Mouse (Mus musculus) brain, adult 2 months (tissue): Measurements from ENCODE around the gene Celf2.
"Not testable (repeated sequence)": the region's sequence is repeated elsewhere in the genome, so short reads cannot be mapped to it uniquely, and the experiment has no call there.

Experiments
- DNase-seq: peaks from one replicate; pipeline ENCODE4 v3.0.0; 2011; ENCODE audit warnings: low read depth, low spot score

The Celf2 gene

DNA sequence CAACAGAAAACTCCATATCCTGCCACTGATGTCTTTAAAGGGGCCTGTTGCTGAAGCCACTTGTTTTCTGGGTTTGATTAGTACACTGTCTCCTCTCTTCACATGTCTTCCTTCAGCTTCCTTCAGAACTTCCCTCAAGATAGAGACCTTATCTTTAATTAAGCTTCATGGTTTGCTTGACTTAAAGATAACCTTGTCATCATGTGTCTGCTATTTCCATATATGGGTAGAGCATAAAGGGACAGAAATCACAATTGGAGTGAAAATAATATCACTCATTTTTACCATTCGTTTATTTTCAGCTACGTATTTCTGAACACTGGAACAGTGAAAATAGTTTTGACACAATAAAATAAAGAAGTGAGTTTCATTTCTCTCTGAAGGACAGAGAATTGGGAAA is 905.0 kb downstream of the Celf2 start:
- DNase-seq = no peak

DNA sequence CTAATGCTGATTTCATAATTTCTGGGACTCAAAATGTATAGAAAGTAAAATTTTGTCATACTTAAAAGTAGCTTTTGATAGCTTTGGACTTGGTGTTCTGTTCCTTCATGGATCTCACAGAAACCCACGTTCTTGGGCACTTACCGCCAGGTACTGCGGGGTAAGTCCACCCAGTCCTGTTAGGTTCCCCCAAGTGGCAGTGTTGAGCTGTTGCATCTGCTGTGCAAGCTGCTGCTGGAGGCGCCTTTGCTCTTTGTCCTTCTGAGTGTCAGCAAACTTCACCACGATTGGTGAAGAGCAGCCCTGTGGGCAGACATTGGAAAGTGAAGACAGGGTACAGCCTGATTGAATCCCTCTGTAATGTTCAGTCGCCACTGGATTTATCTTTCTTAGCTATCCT is 905.5 kb downstream of the Celf2 start:
- DNase-seq = no peak

GRCm38 (mm10) chr2:6602163-6602562 is 907.2 kb downstream of the Celf2 start:
- no peak for DNase-seq

- no peak for DNase-seq
These were observed 910.5 kb downstream of the Celf2 start for GRCm38 (mm10) chr2:6598879-6599167.

DNA sequence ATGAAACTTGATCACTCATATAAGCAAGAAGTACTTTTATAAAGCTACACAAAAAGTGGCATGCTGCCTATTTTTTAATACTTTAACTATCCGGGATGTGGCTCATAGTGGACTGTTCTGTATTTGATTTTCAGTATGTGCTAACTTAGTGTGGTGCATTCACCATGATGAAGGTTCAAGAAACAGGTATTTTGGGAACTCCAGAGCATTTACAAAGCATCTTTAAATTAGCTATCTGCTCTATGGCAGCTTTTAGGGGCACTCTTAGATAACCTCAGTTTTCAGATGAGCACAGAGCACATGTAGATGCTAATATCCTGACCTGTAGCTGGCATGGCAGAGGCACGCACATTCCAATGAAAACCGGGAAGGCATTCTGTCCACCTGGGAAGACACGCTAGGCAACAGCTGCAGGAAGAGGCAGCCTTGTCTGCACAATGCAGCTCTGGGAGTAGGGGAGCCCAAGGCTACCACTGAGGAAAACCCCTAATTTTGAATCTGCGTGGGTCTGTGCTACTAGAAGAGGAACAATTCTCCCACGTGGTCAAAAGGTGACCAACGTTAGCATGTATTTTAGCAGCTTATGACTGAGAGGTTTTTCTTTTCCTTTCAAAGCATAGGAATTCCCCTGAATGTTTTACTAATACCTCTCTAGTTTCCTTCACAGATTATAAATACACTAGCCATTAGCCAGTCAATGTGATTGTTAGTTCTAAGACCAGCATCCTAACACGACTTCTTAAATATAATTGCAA is 911.1 kb downstream of the Celf2 start:
- no peak for DNase-seq

- DNase-seq = peak; percentile 75
These were observed 914.6 kb downstream of the Celf2 start for GRCm38 (mm10) chr2:6594736-6595135.

GRCm38 (mm10) chr2:6594160-6594559 is 915.2 kb downstream of the Celf2 start:
- peak; percentile 75 for DNase-seq

DNA sequence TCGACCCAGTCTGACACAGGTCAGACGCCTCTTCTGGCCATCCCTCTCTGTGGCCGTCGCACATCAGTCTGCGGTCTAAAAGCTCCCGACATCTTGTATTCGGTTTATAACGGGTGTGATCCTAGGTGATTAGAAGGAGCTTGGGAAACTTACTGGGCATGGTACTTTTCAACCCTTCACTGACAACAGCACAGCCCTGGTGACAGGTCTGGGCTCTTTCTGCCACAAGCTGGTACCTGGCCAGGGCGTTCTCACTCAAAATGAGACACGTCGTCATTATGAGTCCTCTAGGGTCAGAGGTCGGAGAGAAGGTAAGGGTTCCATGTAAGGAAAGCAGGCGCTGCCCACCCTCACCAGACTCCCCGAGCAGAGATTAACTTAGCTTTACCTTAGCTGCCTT is 915.6 kb downstream of the Celf2 start:
- no peak for DNase-seq

GRCm38 (mm10) chr2:6586122-6586681 is 923.2 kb downstream of the Celf2 start:
- DNase-seq = no peak

DNA sequence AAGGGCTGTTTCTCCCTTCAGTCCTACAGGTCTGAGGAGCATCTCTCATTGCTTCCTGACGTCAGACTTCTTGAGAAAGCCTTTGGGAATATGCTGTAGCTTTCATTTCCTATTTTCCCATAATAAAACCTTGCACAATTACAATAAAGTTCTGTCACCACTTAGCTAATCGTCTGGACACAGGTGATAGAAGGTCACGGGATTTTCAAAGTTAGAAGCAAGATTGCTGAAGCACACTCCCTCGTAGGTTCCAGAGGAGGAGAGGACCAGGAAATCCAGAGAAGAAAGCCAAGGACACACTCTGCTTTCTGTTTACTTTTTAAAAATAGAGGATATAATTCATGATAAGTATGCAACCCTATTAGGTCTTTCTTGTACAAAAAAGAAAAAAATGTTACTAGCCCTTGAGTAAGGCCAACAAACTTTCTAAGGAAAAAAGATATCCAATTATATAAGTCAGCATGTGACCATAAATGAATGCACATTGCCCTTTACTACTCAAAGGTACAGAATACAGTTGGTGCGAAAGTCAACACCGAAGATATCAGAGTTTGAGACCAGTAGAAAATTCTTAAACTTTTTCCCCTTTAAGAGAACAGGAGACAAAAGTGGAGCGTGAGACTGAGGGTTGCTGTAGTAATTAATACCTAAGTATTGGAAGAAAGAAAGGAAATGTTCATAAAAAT is 924.2 kb downstream of the Celf2 start:
- no peak for DNase-seq

- no peak for DNase-seq
These were observed 926.7 kb downstream of the Celf2 start for GRCm38 (mm10) chr2:6582711-6583110.

- DNase-seq = no peak
These were observed 929.3 kb downstream of the Celf2 start for GRCm38 (mm10) chr2:6580066-6580465.

GRCm38 (mm10) chr2:6575316-6575715 is 934.0 kb downstream of the Celf2 start:
- not testable (repeated sequence) for DNase-seq

DNA sequence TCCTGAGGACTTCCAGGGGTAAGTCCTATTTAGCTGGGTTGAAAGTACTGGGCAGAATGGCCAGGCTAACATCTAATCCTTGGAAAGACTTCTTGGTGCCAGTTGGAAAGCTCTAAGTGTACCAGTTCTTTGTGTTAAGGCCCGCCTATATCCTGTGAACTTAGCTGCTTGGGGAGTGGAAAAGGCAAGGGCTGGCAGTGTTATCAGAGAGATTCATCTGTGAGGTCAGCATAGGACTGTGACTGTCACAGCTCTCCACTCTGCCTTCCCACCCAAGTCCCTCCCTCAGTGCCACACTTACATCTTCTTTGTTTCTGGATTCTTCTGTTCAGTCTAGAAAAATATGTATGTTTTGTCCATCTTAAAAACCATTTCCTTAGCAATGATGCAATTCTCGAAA is 935.7 kb downstream of the Celf2 start:
- DNase-seq = no peak

GRCm38 (mm10) chr2:6572976-6573375 is 936.4 kb downstream of the Celf2 start:
- DNase-seq = no peak

DNA sequence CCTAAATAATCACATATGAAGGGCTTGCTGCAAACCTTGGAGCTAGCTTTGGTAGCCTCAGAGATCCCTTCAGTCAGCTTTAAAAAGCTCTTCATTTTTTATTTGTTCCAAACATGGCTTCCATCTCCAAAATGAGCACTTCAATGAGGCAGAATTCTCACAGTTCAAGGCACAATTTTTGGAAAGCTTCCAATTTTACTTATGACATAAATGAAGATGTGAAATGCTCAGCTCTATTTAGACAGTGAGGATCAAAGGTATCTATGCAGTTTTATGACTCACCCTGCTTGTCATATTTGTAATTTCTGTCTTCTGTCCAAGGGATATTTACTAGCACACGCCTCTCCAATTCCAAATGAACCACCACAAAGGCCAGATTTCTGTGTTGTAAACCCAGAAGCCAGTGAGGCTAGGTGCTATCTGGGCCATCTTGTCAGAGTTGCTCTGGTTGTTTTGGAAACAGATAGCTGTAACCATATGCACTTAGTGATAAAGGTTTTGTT is 940.3 kb downstream of the Celf2 start:
- peak; percentile 67 for DNase-seq

DNA sequence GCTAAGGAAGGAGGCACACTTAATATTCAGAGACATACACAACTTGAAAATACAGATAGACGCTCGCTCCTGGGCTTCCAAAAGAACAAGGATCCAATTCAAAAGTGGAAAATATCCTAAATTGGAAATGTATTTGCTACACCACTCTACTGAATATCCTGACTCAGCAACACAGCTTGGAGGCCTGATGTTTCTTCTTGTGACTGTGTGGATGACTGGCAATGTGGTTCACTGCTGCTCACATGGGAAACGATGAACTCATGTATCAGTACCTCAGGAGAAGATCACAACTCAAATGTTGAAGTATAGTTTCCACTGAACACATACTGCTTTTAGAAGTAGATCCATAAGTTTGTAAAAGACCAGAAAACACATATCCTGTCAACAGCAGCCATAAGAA is 944.2 kb downstream of the Celf2 start:
- no peak for DNase-seq

GRCm38 (mm10) chr2:6561337-6561736 is 948.0 kb downstream of the Celf2 start:
- DNase-seq = no peak

DNA sequence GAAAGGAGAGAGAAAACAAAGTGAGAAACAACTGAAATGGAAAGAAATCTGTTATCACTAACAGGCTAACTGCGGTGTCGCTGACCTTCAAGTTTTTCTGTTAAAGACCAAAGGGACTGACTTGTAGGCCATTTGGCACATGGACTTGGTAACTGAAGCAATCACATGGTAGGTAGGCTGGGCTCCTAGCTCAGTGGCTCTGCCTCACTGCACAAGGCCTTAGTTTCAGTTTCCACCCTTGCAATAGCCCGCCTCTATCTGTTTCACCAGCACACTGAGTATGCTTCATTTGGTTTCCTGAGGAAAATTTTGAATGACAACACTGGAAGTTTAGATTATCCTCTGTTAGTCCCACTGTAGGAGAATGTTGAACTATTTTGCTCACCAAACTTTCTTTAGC is 948.6 kb downstream of the Celf2 start:
- no peak for DNase-seq

GRCm38 (mm10) chr2:6559581-6559980 is 949.8 kb downstream of the Celf2 start:
- no peak for DNase-seq

GRCm38 (mm10) chr2:6558303-6559254 is 950.8 kb downstream of the Celf2 start:
- no peak for DNase-seq

DNA sequence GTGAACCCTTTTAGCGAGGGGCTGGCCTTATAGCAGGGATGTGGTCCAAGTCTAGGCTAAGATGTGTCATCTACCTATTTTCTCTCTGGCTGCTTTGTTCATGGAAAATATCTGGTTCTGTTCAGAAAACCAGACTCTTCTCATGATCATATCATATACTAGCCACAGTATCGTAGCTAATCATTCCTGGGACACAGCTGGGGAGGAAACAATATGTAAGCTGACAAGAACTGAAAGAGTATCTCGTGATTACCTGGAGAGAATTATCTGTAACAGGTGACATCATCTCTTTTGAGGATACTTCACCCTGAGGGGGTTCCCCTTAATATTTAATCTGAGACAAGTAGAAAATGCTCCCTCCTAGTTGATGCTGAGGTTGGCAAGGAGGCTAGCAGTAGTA is 951.6 kb downstream of the Celf2 start:
- no peak for DNase-seq
